Mouse (Mus musculus) erythroid progenitor cell, adult 5-6 weeks (primary cell): ENCODE measurements around the gene Pak2. TPM values are rescaled to one million over a fixed set of nuclear protein-coding genes. Genes with fewer than 3 reads are reported as not detected.
"Not testable (repeated sequence)": the region's sequence is repeated elsewhere in the genome, so short reads cannot be mapped to it uniquely, and the experiment has no call there.

Experiments used
- ATAC-seq: replicated peaks from 2 replicates; pipeline ENCODE4 v1.8.0; 2016; ENCODE audit warnings: moderate number of reproducible peaks, mild to moderate bottlenecking, moderate TSS enrichment, inconsistent platforms; ENCODE audit not compliant: poor library complexity, low FRiP score, severe bottlenecking
- total RNA-seq, 2 experiments: library from RNA; stranded (forward) in 1 of 2; stranded (reverse) in 1 of 2; fragments of 150-400 nt in 1 of 2; fragments of 186-747, 209-891 nt in 1 of 2; gene quantifications; 2 replicates each; pipeline versions ENCODE4 v1.2.3 to v1.2.4; 2015 to 2017; ENCODE audit warnings: low replicate concordance in 2 of 2

Gene Pak2
- total RNA-seq, 2 experiments from 2014 or later, result 17.9 to 23.5 TPM

DNA sequence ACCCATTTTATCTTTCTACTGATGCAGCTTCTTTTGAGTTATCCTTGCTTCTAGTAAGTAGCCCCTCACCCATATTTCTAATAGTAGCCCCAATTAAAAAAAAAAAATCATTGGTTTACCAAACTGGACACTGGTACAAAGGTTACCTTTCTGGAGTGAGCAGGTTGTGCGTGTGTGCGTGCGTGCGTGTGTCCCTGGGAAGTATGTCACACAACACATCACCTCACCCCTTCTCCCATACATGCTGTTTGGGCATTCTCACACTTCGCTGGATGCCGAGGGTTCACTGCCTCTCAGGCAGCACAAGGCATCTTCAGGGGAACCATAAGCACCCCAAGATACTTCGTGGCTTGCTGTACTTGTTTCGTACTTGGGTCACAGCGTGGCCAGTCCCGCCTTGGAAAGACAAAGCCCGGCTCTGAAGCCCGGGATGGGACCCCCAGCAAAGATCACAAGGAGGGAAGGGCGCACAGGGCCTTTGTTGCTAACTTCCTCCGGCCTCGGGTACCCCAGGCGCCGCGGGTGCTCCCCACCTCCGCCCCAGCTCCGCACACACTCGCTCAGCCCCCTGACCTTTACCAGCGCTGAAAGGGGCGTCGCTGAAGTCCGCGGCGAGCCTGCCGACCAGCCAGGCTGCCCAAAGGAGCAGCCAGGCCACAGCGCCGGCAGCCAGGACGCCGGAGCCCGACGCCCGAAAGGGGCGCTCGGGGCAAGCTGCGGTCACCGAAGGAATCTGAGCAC is 19.9 kb upstream of the Pak2 start:
- peak; percentile 55 for ATAC-seq

DNA sequence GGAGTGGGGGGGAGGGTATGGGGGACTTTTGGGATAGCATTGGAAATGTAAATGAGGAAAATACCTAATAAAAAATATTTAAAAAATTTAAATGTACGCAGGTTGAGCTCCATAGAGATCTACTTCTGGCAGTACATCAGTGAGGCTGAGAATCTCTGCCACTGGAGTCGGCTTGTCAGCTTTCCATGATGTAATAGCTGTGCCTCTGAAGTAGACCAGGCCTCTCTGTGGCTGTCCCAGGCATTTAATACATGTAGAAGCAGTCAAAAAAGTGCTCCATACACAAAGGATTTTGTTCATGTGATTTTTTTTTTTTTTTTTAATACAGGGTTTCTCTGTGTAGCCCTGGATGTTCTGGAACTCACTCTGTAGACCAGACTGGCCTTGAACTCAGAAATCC is 18.6 kb upstream of the Pak2 start:
- not testable (repeated sequence) for ATAC-seq

DNA sequence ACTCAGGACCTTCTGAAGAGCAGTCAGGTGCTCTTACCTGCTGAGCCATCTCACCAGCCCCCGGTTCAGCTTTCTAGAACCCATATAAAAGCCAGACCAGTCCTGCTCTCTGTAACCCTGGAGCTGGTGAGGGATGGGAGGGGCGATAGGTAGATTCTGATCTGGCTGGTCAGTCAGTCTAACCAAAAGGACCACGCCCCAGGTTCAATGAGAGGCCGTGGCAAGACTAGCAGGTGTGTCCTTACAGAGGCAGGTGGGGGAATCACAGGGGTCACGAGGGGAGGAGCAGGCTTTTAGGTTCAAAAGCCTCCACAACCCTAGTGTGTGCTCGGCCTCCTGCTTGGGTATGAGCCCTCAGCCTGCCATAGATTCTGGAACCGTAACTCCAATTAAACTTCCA is 12.3 kb upstream of the Pak2 start:
- ATAC-seq, result no peak

- ATAC-seq, result no peak
These were observed 8.7 kb upstream of the Pak2 start for GRCm38 (mm10) chr16:32087629-32088443.

DNA sequence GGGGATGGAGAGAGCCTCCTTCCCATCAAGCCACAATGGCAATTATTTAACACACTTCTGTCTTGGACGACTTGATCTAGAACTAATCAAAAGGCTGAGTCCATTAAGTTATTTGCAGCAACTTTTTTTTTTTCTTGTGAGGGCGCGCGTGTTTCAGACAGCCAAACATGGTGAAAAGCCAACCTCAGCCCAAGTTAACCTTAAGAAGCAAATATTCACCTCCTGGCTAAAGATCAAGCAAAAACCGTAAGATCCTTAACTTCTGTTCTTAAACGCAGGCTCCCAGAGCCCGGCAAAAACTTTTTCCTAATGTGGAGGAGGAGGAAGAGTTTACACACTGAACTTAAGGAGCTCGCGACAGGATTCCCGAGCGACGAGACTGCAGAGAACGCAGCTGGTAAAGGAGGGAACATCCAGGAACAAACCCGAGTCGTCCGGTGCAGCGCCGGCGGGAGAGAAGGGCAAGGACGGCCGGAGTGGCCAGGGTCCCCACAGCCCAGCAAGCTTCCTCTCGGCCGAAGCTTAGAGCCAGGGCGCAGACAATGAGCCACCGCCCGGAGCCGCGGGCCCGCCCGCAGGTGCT is 643 bp downstream of the Pak2 start:
- ATAC-seq, result peak; percentile 5; the same call in 1 of the 2 replicates

- no peak for ATAC-seq
These were observed 1.3 kb downstream of the Pak2 start for GRCm38 (mm10) chr16:32077648-32078407.

GRCm38 (mm10) chr16:32076406-32076805 is 2.7 kb downstream of the Pak2 start:
- ATAC-seq, result no peak

DNA sequence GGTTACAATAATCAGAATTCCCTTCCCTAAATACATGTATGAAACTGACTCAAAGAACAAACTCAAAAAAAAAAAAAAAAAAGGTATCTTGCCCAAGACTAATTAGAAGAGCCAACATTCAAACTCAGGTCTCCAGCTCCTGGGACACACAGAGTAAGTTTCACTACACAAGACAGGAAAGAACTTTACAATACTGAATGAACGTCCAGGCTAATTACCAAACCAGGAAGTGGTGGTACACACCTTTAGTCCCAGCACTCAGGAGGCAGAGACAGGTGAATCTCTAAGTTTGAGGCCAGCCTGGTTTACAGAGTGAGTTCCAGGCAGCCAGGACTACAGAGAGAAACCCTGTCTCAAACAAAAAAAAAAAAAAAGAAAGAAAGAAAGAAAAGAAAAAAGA is 3.4 kb downstream of the Pak2 start:
- no peak for ATAC-seq

GRCm38 (mm10) chr16:32070070-32070469 is 9.1 kb downstream of the Pak2 start:
- not testable (repeated sequence) for ATAC-seq

GRCm38 (mm10) chr16:32068389-32069300 is 10.5 kb downstream of the Pak2 start:
- ATAC-seq, result no peak

DNA sequence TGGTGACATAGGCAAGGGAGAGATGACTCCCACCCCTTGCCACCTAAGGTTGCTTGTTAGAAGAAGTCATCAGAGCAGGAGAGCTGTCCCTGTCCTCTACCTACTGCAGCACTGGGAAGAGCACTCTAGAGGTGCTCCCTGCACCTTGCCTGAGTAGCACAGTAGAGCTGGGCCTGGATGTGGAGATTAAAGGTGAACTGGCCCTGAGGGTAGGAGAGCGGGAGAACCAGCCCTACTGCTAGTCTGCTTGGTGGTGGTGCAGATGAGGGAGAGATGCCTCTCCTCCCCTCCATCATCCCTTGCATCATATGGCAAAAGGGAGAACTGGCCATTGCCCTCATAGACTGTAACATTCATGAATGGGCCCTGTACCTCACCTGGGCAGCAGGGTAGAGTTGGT is 12.2 kb downstream of the Pak2 start:
- 0 out of 2 replicates have a peak, but pooled peaks have one; percentile 52 for ATAC-seq

GRCm38 (mm10) chr16:32063900-32064299 is 15.2 kb downstream of the Pak2 start:
- no peak for ATAC-seq

GRCm38 (mm10) chr16:32062226-32062625 is 16.9 kb downstream of the Pak2 start:
- no peak for ATAC-seq

DNA sequence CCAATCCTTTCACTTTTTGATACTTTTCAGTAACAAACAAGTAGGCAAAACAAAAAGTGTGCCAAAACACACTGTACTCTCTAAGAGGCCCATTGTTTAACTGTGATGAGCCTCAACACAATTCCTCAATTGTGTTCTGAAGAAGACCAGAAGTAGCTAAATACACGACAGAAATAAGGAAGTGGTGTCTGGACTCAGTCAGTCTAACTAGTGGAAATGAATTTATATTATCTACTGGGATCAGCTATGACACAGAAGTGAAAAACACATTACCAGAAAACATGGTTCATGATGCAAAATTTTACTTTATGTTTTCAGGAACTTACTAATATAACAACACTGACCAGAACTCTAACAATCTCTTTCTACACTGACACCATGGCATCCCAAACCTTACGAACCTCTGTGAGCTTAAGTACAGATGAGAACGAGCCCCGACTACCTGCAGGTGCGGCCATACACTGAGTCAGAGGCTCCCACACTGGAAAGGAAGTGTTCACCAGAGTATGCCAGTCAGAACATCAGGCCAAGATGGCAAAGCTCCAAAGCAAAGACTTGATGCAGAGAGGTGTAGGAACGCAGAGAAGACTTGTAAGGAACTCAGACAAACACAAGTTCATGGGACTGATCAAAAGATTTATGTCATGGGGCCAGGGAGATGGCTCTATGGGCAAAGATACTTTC is 19.2 kb downstream of the Pak2 start:
- ATAC-seq, result no peak; the same call in 1 of the 2 replicates

DNA sequence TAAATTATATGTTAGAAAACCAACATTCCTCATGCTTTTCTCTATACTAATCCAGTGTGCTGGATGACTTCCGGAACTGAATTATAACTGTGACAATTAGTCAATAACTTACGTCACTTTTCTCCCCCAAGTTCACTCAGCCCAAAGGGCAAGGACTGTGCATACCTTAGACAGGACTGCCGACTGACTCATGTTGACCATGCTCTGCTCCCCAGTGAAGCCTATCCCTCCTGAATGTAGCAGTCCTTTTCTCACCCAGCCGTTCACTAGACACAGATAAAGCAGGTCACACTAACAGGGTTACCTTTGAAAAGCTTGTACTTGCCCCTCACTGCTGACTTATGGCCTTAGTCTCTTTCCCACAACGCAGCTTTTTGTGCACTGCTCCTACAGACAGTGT is 20.3 kb downstream of the Pak2 start:
- ATAC-seq, result no peak

GRCm38 (mm10) chr16:32042367-32042766 is 36.8 kb downstream of the Pak2 start:
- no peak for ATAC-seq

- no peak for ATAC-seq
These were observed 59.5 kb downstream of the Pak2 start for GRCm38 (mm10) chr16:32019678-32020077.

- ATAC-seq, result no peak
These were observed 68.8 kb downstream of the Pak2 start for GRCm38 (mm10) chr16:32010330-32010729.
